Mouse (Mus musculus) neutrophil, adult 5-6 weeks (primary cell): ENCODE results near the gene Rsph1. TPM values are rescaled to one million over a fixed set of nuclear protein-coding genes. Genes with fewer than 3 reads are reported as not detected.

ENCODE experiments used
- ATAC-seq: fragments of 151-379, 151-347 bp; 2 replicates; pipeline ENCODE4 v1.8.0; 2017; ENCODE audit warnings: mild to moderate bottlenecking, moderate TSS enrichment; ENCODE audit not compliant: insufficient number of reproducible peaks, poor library complexity, low FRiP score, severe bottlenecking; ENCODE audit errors: extremely low read depth
- total RNA-seq: library from RNA; stranded (forward); fragments of 200-1000 nt; gene quantifications from 2 replicates; pipeline ENCODE4 v1.2.3, GENCODE M21; 2017

Rsph1 gene
- total RNA-seq, 1 experiment from 2014 or later: 1.4 TPM

DNA sequence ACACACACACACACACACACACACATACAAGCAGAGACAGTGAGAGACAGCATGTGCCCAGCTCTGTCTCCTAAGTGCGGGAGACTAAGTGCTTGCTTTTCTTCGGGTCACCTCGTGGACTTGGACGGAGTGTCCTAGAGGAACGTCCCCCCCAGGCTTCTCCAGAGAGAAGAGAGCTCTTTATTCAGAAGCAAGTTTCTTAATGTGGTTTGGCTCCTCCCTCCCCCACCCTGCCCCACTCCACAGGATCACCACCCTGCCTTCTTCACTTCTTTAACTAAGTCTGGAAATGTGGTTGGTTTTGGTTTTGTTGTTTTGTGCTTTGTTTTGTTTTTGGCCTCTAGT is 28.6 kb upstream of the Rsph1 start:
- ATAC-seq: no peak

GRCm38 (mm10) chr17:31304895-31305775 is 28.0 kb upstream of the Rsph1 start:
- peak; percentile 36; the same call in 1 of the 2 replicates for ATAC-seq

DNA sequence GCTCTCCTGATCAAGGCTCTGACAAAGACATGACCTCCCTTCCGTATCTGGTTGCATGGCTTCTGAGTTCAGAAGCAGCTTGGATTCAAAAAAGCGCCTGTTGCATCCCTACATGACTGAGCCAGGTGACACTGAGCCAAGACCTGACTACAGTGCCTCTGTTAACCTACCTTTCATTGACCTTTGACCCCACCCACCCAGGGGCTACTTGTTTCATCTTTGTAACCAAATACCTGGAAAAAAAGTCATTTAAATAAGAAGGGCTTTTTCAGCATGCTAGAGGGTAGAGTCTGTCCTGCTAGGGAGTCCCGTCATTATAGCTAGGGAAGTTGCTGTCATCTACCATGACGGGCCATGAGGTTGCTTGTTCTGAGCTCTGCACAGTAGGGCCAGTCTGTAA is 26.2 kb upstream of the Rsph1 start:
- ATAC-seq: no peak

DNA sequence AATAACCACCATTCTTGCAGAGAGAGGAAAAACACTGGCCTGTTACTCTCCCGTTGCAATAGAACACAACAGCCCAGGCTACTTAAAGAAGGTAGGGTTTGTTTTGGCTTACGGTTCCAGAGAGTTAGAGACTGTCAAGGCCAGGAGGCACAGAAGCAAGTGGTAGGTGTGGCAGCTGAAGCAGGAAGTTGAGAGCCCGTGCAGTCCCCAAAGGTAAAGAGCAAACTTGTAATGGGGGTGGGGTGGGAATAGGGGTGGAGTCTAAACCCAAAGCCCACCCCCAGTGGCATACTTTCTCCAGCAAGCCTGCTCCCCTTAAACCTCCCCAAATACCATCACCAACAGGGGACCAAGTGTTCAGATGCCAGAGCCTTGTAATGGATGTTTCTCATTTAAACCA is 23.6 kb upstream of the Rsph1 start:
- no peak for ATAC-seq

GRCm38 (mm10) chr17:31299981-31300380 is 22.8 kb upstream of the Rsph1 start:
- ATAC-seq: no peak

DNA sequence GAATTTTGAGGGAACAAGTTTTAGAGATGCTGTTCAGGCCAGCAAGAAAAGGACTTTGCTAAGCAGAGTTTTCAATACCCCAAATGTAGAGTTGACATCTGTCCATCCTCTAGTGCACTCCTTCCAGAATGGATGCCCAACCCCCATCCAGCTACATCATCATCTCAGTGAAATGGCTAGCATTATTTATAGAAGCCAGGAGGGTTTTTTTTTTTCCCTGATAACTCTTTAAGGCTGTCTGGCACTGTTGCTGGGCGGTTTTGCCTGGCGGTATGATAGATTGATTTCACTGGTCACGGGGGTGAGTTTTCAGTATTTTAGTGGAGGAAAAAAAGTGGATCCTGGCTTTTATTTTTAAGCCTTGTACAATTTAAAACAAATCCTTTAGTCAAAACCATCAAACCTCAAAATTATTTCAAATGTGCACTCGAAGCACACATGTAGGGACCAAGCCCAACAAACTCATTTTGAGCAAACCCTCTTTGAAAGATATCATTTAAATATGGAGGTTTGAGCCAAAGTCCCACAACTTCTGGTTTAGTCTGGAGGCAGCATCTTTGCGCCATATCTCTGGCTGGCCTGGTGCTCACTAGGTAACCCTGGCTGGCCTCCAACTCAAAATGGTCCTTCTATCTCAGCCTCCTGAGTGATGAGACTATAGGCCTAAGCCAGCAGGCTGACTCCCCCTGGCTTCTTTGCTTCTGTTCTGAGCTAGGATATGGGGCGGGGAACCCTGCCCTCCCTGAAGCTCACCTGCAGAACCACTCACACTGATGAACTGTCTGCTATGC is 21.4 kb upstream of the Rsph1 start:
- ATAC-seq: no peak

GRCm38 (mm10) chr17:31297521-31297939 is 20.3 kb upstream of the Rsph1 start:
- no peak for ATAC-seq

DNA sequence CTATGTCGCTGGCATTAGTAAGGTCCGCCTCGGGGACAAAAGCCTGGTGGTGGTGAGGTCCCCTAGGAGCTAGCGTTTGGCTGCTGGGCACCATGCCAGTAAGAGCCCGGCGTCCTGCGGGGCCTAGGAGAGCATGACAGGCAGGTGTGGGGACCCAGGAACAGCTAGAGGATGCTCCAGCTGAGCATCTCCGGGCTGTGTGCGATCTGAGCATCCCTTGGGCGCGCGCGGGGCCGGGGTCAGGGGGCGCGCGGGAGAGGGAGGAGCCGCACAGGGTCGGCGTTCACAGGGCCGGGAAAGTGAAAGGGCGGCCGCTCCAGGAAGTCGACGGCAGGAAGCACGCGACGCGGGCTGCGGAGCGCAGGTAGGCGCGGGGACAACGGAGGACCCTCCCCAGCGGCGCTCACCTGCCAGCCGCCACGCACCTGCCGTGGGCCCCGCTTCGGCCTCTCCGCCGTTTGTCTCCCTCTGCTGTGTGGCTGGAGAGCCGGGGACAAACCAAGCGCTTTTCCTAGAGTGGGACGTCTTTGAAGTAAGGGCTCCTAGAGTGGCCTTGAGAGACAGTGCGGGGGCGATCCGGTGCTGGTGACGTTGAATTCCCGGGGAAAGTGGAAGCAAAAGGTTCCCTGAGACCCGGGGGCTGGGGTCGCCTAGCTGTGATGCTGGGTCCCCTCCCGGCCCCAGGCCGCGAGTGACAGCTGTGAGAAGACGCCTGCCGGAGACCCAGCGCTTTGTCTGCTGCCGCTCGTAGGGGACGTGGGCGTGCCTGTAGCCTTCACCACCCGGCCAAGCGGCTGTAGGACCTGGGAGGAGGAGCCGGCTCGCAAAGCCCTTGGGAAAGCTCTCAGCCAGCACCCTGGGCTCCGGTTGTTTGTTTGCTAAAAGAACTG is 19.0 kb upstream of the Rsph1 start:
- ATAC-seq: peak; percentile 53

DNA sequence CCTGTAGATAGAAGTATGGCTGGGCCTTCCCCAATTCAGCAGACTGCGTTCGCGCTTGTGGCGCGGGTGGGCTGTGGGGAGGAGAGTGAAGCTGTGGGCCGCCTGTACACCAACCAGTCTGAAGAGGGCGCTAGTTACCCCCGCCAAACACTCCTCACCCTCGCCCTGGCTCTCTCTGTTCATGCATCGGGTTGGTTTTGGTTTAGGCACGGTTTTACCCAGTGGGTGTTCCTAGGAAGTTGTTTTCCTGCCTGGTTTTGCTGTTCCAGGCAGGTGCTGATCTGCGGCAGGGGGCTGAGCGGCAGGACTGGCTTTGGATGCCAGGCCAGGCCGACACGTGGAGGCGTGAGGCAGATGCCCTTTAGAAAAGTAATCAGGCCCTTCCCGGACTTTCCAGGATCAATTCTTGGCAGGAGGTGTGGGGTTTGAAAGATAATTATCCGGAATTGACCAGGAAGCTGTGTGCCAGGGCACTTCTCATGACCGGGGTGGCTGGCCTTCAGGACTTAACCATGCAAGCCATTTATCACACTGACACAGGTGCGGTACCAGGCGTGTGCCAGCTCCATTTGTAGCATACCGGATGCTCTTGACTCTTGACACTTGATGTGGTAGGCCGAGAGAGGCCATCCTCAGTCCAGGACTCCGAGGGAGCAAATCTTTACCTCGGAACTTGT is 18.2 kb upstream of the Rsph1 start:
- peak; percentile 80 for ATAC-seq

DNA sequence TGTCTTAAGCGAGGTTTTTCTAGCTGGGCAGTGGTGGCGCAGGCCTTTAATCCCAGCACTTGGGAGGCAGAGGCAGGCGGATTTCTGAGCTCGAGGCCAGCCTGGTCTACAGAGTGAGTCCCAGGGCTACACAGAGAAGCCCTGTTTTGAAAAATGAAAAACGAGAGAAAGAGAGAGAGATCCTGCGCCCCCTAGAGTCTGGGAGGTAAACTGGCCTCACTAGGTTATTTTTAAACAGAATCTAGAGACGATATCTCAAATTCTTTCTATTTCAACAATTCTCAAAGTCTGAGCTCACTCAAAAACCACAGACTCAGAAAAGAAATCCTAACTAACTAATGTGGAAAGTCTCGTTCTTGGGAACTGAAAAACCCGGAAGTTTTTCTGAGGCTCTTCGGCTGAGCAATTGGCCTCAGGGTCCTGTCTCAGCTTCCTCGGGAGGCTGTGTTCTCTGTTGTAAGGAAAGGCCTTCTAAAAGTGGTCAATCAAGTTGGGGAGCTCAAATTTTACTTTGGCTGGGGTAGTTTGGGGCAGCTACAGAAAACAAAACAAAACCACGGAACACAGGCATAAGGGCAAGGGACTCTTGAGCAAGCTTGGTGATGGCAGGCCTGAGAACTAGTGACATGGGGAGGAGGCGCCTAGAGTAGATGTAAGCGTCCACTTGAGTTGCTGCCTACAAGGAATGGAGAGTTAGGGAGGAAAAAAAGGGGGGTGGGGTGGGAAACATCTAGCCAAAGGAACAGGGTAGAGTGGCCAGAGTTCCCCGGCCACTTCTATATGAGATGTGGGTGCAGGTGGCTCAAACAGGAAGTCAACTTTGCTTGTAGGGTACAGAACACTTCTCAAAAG is 17.4 kb upstream of the Rsph1 start:
- peak; percentile 31; the same call in 1 of the 2 replicates for ATAC-seq

GRCm38 (mm10) chr17:31290859-31291258 is 13.7 kb upstream of the Rsph1 start:
- ATAC-seq: peak; percentile 14; the same call in 1 of the 2 replicates

DNA sequence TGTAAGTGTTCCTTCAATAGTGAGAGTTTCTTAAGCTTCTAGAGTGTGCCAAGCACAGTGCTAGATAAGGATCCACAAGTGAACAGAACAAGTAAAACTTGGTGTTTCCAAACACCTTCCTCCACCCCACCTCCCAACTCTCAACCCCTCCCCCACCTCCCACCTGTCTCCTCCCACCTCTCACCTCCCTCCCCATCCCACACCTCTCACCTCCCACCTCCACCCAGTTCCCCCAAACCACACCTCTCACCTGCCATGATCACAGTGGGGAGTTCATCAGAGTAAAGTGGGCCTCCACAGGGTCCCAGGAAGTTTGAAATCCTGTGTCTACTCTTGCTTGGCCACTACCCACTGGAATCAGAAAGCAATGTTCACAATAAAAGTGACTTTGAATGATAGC is 13.1 kb upstream of the Rsph1 start:
- ATAC-seq: no peak

DNA sequence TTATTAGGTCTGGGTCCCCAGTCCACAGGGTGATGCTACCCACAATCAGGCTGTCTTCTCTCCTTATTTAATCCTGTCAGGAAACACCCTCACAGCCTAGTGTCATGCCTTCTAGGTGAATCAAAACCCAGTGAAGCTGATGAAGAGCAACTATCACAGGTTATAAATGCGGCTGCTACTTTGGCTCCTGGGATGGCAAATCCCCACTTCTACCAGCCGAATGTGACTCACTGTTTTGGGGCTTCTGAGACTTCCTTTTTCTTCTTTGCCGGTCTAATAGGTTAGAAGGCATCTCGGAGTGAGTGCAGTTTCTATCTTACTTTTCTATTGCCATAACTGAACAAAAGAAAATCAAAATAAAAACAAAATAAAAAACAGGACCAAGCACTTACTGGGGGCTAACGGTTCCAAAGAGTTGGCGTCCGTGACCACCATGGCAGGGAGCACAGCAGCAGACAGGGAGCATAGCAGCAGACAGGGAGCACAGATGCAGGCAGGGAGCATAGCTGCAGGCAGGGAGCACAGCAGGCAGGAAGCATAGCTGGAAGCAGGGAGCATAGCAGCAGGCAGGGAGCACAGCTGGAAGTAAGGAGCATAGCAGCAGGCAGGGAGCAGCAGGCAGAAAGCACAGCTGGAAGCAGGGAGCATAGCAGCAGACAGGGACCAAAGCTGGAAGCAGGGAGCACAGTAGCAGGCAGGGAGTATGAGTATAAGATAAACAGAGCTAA is 12.0 kb upstream of the Rsph1 start:
- 0 out of 2 replicates have a peak, but pooled peaks have one; percentile 25 for ATAC-seq

DNA sequence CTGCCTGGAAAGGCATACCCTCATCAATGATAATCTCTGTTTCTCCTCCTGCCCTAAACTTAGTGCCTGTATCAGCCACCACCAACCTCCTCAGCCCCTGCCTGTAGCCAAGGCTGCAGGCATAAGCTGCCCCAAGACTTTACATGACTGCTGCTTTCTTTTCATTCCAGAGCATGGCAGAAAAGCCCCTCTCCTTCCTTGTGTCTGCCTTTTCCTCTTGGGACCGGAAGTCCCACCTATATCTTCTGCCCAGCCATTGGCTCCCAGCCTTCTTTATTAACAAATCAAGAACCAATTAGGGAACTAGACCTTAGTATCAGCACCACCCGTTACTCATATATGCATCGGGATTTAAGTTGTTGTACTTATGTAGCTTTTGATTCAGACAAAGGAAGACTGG is 10.0 kb upstream of the Rsph1 start:
- no peak for ATAC-seq

DNA sequence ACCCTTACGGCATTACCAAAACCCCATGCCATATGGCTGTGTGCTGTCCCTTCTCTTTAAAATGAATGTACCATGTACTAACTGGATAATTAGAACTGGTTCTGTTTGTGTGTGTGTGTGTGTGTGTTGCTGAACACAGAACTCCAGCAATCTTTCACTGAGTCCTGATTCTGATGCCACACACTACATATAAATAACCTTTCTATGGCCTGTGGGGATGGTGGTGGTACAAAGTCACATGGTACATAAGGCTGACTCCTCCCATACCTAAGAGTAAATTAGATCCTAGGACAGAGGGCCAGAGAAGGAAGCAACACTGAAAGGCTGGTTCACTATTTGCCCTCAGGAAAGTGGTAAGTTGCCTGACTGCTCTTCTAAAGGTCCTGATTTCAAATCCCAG is 9.3 kb upstream of the Rsph1 start, which contains the start of gene Slc37a1:
Gene Slc37a1, plus strand, starts transcription at position 301 of the 400 bp plus-strand sequence.
- ATAC-seq: no peak

GRCm38 (mm10) chr17:31285867-31286266 is 8.7 kb upstream of the Rsph1 start:
- ATAC-seq: no peak

- ATAC-seq: no peak
Observed at GRCm38 (mm10) chr17:31282687-31283053, 5.5 kb upstream of the Rsph1 start.
